Mouse (Mus musculus) heart, embryonic 16.5 days (tissue): Measurements from ENCODE around the gene Rhcg. TPM values are rescaled to one million over a fixed set of nuclear protein-coding genes. Genes with fewer than 3 reads are reported as not detected.

Source experiments
- ATAC-seq: fragments of 200-750 bp; cut with Nextera tagmentation; replicated peaks from 2 replicates; pipeline ENCODE4 v1.8.0; 2017; ENCODE audit warnings: moderate number of reproducible peaks; ENCODE audit not compliant: insufficient read depth, low FRiP score; ENCODE audit errors: extremely low read depth
- H3K27ac ChIP-seq: fragments of 300-500 bp; sonication (generic); 2 replicates; pipeline ENCODE4 v1.5.1; 2014; ENCODE audit warnings: mild to moderate bottlenecking, low read length, control low read depth, moderate library complexity
- H3K27me3 ChIP-seq: fragments of 300-500 bp; sonication (generic); 2 replicates; pipeline ENCODE4 v1.6.1; 2014; ENCODE audit warnings: low read length, mixed read lengths; ENCODE audit not compliant: control insufficient read depth, insufficient read depth
- H3K36me3 ChIP-seq: fragments of 300-500 bp; sonication (generic); 2 replicates; pipeline ENCODE4 v1.6.1; 2014; ENCODE audit not compliant: control insufficient read depth, insufficient read depth
- H3K4me1 ChIP-seq: fragments of 300-500 bp; sonication (generic); 2 replicates; pipeline ENCODE4 v1.6.1; 2014; ENCODE audit warnings: low read length, mixed read lengths; ENCODE audit not compliant: control insufficient read depth, insufficient read depth
- H3K4me2 ChIP-seq: fragments of 300-500 bp; sonication (generic); 2 replicates; pipeline ENCODE4 v1.6.1; 2014; ENCODE audit warnings: low read depth, mild to moderate bottlenecking, control low read depth, low read length
- H3K4me3 ChIP-seq: fragments of 300-500 bp; sonication (generic); 2 replicates; pipeline ENCODE4 v1.5.1; 2014; ENCODE audit warnings: mild to moderate bottlenecking, control low read depth, low read length
- H3K9ac ChIP-seq: fragments of 300-500 bp; sonication (generic); 2 replicates; pipeline ENCODE4 v1.6.1; 2014; ENCODE audit warnings: low read length, control low read depth
- H3K9me3 ChIP-seq: fragments of 300-500 bp; sonication (generic); replicated peaks from 2 replicates; pipeline ENCODE4 v1.6.1; 2016; ENCODE audit warnings: low read length; ENCODE audit not compliant: control insufficient read depth
- WGBS: fragments of 180-500 bp; shearing (Covaris S2); extraction: QIAGEN DNeasy Blood & Tissue Kit; methylation state at CpG from one replicate; pipeline ENCODE4 v1.1.7; 2014; 5-methylcytosine and 5-hydroxymethylcytosine counted together
- polyA plus RNA-seq: library from polyadenylated mRNA; unstranded; fragments of >200 nt; fragmentation: Nextera tagmentation; extraction: Ambion mirVana; gene quantifications from 2 replicates; pipeline ENCODE4 v1.2.1, GENCODE M21; 2015

Gene Rhcg
- polyA plus RNA-seq, 1 experiment from 2014 or later: 0.20 TPM

DNA sequence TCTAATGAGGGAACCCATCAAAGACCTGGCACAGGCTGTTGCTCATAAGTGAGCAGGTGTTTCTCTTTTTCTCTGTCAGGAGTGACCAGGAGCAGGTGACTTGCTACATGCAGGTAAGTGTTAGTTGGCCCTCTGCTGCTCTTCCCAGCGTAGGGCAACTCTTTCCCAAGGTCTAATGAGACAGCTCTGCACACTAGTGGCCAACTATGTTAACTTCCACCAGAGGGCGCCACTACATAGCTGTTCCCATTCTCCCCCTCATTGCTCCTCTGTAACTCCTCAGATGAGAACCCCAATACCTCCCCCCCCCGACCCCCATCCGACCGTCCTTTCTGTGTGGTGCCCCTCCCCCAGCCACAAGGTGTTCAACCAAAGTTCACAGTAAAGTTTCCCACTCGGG lies 4.7 kb downstream of the Rhcg start:
- Histone ChIP-seq H3K27ac (no peak overlapping the region), H3K9me3 (no peaks in the 10 kb centered on the region), H3K4me2 (no peak overlapping the region), H3K36me3 (no peaks in the 10 kb centered on the region), H3K4me3 (no peak overlapping the region), H3K27me3 (peaks cover 62% of the 10 kb centered on the region), H3K4me1 (no peaks in the 10 kb centered on the region; the same call in 1 of the 2 replicates), H3K9ac (no peak overlapping the region)
- 8% methylated on average over 6 of the region's 6 CpGs for WGBS
- ATAC-seq: no peak

DNA sequence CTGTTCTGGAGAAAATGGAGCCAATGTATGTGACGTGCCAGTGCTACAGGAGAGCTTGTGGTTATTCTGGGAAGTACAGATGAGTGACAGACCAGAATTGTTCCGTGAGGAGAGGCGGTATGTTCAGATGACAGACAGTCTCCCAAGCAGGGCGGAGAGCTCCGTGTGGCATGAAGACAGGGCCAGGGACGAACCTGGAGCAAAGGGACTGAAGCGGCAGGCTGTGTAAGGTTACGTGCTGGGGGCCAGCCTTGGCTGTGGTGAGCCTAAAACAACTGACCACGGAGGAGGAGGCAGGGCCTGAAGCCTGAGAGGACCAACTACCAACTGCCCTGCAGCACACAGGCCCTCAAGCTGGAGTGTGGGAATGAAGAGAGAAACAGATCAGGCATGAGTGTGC lies 5.6 kb downstream of the Rhcg start:
- no peak overlapping the region; the same call in 1 of the 2 replicates for H3K9ac ChIP-seq
- no peaks in the 10 kb centered on the region for H3K36me3 ChIP-seq
- ATAC-seq: no peak
- no peak overlapping the region for H3K27ac ChIP-seq
- H3K27me3 ChIP-seq: peaks cover 62% of the 10 kb centered on the region
- 56% methylated on average over 9 of the region's 9 CpGs for WGBS
- H3K9me3 ChIP-seq: no peaks in the 10 kb centered on the region
- H3K4me3 ChIP-seq: no peak overlapping the region
- no peak overlapping the region for H3K4me2 ChIP-seq
- H3K4me1 ChIP-seq: peaks cover 5% of the 10 kb centered on the region; the same call in 1 of the 2 replicates

DNA sequence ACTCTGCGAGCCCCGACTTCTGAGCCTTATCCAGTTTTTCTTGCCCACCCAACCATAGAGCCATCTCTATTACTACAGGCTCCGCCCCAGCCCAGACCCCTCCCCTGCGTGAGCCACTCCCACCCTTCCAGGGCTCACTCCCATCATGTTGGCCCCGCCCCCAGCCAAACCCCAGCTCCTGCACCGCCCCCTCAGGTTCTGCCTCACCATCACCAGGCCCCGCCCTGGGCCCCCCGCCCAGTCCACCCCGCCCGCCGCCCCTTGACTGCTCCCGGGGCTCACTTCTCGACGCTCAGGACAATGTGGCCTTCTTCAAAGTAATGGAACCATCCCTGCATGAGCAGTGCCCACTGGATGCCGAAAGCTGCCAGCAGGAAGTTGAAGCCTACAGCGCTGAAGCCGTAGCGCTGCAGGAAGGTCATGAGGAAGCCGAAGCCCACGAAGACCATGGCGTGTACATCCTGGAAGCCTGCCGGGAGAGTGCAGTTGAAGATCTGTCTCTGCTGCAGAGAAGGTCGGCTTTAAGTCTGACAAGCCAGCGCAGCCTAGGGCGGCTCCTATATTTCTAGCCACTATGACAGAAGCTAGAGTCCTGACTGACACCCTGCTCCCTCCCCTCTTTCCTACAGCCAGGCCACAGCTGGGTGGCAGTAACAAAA lies 10.1 kb downstream of the Rhcg start:
- H3K9me3 ChIP-seq: no peaks in the 10 kb centered on the region
- peak overlapping the region; percentile 41 for H3K4me3 ChIP-seq
- ATAC-seq: no peak; the same call in 1 of the 2 replicates
- H3K4me2 ChIP-seq: peak overlapping the region; percentile 58
- no peak overlapping the region for H3K27ac ChIP-seq
- no peak overlapping the region for H3K9ac ChIP-seq
- H3K4me1 ChIP-seq: peaks cover 5% of the 10 kb centered on the region; the same call in 1 of the 2 replicates
- WGBS: 2% methylated on average over 25 of the region's 25 CpGs
- no peaks in the 10 kb centered on the region for H3K36me3 ChIP-seq
- peaks cover 52% of the 10 kb centered on the region for H3K27me3 ChIP-seq

DNA sequence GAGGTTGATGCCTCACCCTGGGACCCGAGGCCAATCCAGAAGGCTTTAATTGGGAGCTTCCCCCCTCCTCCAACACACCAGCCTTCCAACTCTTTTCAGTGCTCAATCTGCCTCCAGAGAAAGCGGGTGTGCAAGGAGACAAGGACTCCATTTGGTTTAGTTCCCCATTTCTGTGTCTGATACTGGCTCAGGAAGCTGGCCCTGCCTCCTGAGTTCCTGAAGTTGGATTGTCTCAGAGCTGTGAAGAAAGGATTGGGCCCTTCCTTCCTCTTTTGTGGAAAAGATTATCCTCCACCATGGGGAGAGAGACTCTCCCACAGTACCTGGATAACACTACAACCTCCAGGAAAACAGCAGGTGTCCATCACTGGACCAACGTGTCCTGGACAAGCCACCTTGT lies 10.7 kb downstream of the Rhcg start:
- H3K9ac ChIP-seq: no peak overlapping the region
- H3K36me3 ChIP-seq: no peaks in the 10 kb centered on the region
- no peak overlapping the region for H3K4me2 ChIP-seq
- no peaks in the 10 kb centered on the region for H3K9me3 ChIP-seq
- no peak overlapping the region for H3K4me3 ChIP-seq
- peaks cover 5% of the 10 kb centered on the region; the same call in 1 of the 2 replicates for H3K4me1 ChIP-seq
- no peak for ATAC-seq
- WGBS: 36% methylated on average over 3 of the region's 3 CpGs
- no peak overlapping the region for H3K27ac ChIP-seq
- peaks cover 55% of the 10 kb centered on the region for H3K27me3 ChIP-seq

DNA sequence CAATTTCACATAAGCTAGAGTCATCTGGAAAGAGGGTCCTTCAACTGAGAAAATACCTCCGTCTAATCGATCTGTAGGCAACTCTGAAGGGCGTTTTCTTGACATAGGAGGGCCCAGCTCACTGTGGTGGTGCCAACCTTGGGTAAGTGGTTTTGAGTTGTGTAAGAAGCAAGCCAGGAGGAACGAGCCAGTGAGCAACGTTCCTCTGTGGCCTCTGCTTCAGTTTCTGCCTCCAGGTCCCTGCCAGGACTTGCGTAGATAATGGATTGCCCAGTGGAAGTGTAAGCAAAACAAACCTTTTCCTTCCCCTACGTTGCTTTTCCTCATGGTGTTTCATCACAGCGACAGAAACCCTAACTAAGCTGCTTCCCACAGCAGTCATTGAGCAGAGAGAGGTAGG lies 15.5 kb downstream of the Rhcg start:
- Histone ChIP-seq H3K36me3 (no peaks in the 10 kb centered on the region), H3K4me1 (no peaks in the 10 kb centered on the region), H3K9ac (no peak overlapping the region), H3K9me3 (no peaks in the 10 kb centered on the region), H3K27ac (no peak overlapping the region), H3K27me3 (peaks cover 68% of the 10 kb centered on the region), H3K4me3 (no peak overlapping the region), H3K4me2 (no peak overlapping the region)
- 42% methylated on average over 8 of the region's 8 CpGs for WGBS
- ATAC-seq: no peak

DNA sequence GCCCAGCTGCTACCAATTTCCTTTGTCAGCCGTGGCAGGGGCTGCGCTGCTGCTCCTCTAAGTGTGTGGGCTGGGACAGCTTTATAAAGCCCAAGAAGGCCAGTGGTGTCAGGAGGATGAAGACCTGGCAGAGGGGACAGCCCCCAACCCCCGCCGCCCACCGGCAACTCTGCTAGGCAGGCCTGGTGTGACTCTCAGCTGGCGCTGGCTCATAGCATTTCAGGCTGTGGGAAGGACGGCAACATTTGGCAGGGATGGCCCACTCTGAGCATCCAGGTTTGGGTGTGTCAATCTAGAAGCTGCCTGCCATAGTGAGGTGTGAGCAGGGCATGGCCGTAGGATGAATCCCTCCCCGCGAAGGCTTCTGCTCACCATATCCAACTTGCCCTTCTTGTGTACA lies 17.3 kb downstream of the Rhcg start:
- 74% methylated on average over 10 of the region's 10 CpGs for WGBS

DNA sequence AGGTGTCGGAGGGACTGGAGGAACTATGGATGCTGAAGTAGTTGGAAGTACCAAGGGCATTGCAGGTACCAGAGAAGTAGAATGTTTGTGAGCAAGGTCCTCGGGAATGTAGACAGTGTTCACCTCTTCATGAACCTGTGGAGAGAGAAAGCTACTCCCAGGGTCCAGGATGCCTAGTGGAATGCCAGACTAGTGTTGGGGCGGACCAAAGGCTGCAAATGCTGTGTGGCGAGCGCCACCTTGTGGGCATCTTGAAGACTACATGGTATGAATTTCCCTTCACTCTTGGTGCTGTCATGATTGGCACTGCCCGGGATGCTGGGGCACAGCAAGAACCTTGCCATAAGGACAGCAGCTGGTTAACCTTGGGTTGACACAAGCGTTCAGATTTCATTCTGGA lies 22.6 kb downstream of the Rhcg start:
- H3K36me3 ChIP-seq: no peaks in the 10 kb centered on the region
- no peak overlapping the region for H3K4me3 ChIP-seq
- no peak overlapping the region for H3K4me2 ChIP-seq
- WGBS: 14% methylated on average over 7 of the region's 7 CpGs
- no peak overlapping the region for H3K9ac ChIP-seq
- ATAC-seq: peak; percentile 26; the same call in 1 of the 2 replicates
- H3K27me3 ChIP-seq: peaks cover 84% of the 10 kb centered on the region
- H3K27ac ChIP-seq: no peak overlapping the region
- no peaks in the 10 kb centered on the region for H3K9me3 ChIP-seq
- no peaks in the 10 kb centered on the region for H3K4me1 ChIP-seq

More for the DNA sequence above, 17.3 kb downstream of the Rhcg start:
- no peaks in the 10 kb centered on the region for H3K36me3 ChIP-seq
- H3K27me3 ChIP-seq: peaks cover 63% of the 10 kb centered on the region
- H3K9ac ChIP-seq: no peak overlapping the region
- no peaks in the 10 kb centered on the region for H3K9me3 ChIP-seq
- no peaks in the 10 kb centered on the region for H3K4me1 ChIP-seq
- ATAC-seq: no peak
- no peak overlapping the region for H3K27ac ChIP-seq
- H3K4me2 ChIP-seq: no peak overlapping the region
- H3K4me3 ChIP-seq: no peak overlapping the region

DNA sequence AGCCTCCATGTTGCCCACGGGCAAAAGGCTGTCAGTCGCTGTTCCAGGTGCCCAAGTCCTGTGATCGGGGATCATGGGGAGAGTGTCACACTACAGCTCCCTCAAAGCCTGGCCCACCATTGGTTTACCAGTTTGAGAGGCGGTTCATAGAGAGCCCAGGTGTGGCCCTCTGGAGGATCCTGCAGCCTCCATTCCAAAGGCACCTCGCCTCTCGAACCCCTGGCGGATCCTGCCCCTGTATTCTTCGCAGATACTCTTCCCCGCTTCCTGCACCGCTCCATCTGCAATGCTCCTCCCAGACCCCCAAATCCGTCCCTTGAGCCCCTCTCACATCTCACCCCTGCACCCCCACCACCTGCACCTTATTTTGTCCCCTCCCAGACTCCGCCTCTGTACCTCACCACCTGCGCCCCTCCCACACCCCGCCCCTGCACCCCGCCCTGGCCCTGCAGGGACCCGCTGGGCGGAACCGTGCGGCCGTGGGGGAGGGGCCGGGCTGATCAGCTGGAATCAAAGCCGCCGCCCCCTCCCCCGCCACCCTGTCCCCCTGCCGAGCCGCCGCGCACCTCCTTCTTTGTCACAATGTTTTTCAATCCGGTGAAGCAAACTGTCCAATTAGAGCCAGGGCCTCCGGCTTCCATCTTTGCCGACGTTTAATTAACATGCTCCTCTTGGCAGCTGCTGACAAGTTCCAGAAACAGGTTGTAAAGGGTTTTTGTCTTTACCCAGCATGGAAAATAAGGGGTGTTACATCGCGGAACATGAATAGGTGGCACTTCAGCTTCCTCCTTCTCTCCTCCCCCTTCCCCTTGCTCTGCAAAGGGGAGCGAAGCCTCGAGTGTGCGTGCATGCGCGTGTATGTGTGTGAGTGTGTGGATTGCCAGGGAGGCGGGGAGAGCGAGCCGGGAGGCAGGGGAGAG lies 25.4 kb downstream of the Rhcg start:
- peaks cover 79% of the 10 kb centered on the region for H3K27me3 ChIP-seq
- 2% methylated on average over 40 of the region's 42 CpGs for WGBS
- H3K9me3 ChIP-seq: peaks cover 6% of the 10 kb centered on the region
- H3K4me2 ChIP-seq: peak overlapping the region; percentile 67
- no peaks in the 10 kb centered on the region for H3K4me1 ChIP-seq
- H3K4me3 ChIP-seq: peak overlapping the region; percentile 47
- no peaks in the 10 kb centered on the region for H3K36me3 ChIP-seq
- no peak for ATAC-seq
- no peak overlapping the region for H3K27ac ChIP-seq
- H3K9ac ChIP-seq: no peak overlapping the region

DNA sequence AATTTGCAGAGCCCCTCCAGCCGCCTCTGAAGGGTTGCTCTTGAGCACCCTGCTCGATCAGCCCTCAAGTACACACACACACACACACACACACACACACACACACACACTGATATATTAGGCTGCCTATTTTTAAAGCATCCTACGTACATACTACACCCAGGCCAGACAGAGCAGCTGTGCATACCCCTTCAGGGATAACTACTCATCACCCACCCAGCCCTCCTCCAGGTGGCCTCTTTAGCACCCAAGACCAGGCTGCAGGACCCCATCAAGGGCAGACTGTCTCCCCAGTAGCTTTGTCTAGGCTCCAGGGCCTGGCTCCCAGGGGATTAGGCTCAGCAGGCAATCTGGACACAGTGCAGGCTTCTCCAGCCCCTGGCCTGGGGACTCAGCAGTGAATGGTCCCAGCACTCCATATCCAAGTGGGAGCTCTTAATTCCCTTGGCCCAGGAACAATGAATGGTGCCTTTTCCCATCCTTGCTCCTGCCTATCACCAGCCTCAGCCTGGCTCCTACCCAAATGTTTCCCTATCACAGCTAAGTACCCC lies 26.8 kb downstream of the Rhcg start:
- H3K9ac ChIP-seq: no peak overlapping the region
- no peaks in the 10 kb centered on the region for H3K36me3 ChIP-seq
- no peak overlapping the region for H3K4me2 ChIP-seq
- H3K4me1 ChIP-seq: no peaks in the 10 kb centered on the region
- H3K9me3 ChIP-seq: peaks cover 6% of the 10 kb centered on the region
- H3K4me3 ChIP-seq: no peak overlapping the region
- H3K27me3 ChIP-seq: peaks cover 69% of the 10 kb centered on the region
- 7% methylated on average over 3 of the region's 3 CpGs for WGBS
- no peak for ATAC-seq
- no peak overlapping the region for H3K27ac ChIP-seq
